Mouse (Mus musculus): ENCODE results near the gene Zbtb24.

- TF ChIP-seq ZC3H11A (IDR thresholded peaks at IDR 0.05; ENCODE audit: borderline replicate concordance, low read depth, low read length) (no peak), ZNF384 (IDR thresholded peaks at IDR 0.05; ENCODE audit: low read depth, low read length) (no peak), CHD2 (IDR thresholded peaks at IDR 0.05; ENCODE audit: low read depth, low read length) (no peak), MAFK (IDR thresholded peaks at IDR 0.05; ENCODE audit: insufficient read depth, low read depth, low read length) (no peak), HCFC1 (IDR thresholded peaks at IDR 0.05; ENCODE audit: borderline replicate concordance, insufficient read depth, low read length) (no peak)
Measured at GRCm38 (mm10) chr10:41470693-41471092, 20.5 kb downstream of the Zbtb24 start.
